Mouse (Mus musculus): ENCODE results near the gene Stk10. TPM values are rescaled to one million over a fixed set of nuclear protein-coding genes. Genes with fewer than 3 reads are reported as not detected.

Stk10 gene
- total and polyA plus RNA-seq, 3 experiments = 8.4 to 10.1 (median 9.2) TPM

GRCm38 (mm10) chr11:32591921-32592850 is 59.1 kb downstream of the Stk10 start:
- H3K4me3 ChIP-seq = no peak overlapping the region
- intact Hi-C loops (cut with DNase I) = no loop called here
- no peaks in the 10 kb centered on the region for H3K79me2 ChIP-seq (replicated peaks; ENCODE audit: control insufficient read depth, insufficient read depth, low read length)
- DNase-seq = no peak
- TF ChIP-seq EP300 (IDR thresholded peaks at IDR 0.05; ENCODE audit: insufficient read depth, low read depth, low read length) (no peak), CTCF (IDR thresholded peaks at IDR 0.05) (peak; percentile 57), POLR2A (IDR thresholded peaks at IDR 0.05; ENCODE audit: insufficient read depth, low read depth, low read length) (no peak)
- H3K27ac ChIP-seq = no peak overlapping the region
- H3K27me3 ChIP-seq (ENCODE audit: control insufficient read depth, insufficient read depth, low read length) = no peaks in the 10 kb centered on the region
- no peak overlapping the region for H3K9ac ChIP-seq (ENCODE audit: low read depth, low read length)
- 82% methylated on average over 12 of the region's 12 CpGs for WGBS
- H3K36me3 ChIP-seq (ENCODE audit: control insufficient read depth, insufficient read depth, low read length) = no peaks in the 10 kb centered on the region
- no peaks in the 10 kb centered on the region for H3K4me1 ChIP-seq (ENCODE audit: control insufficient read depth, insufficient read depth, low read length)

DNA sequence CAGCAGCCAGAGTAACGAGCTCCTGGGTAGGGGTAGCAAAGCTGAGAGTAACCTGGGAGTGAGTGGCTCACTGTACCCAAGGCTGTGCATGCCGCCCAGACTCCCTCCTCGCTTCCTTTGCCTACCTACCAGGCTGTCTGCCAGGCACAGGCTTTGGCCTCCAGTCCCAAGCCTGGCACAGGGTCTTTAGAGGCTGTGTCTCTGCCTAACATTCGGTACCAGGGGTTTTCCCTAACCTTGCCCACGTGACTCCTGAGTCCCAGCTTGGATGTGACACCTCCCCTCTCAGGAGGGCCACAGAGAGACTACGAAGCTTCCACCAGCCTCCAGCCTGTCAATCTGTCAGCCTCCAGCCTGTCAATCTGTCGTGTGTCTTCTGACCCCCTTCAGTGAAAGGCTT is 60.0 kb downstream of the Stk10 start:
- intact Hi-C loops (cut with DNase I) = no loop called here
- no peak overlapping the region for H3K9ac ChIP-seq (ENCODE audit: low read depth, low read length)
- 82% methylated on average over 7 of the region's 7 CpGs for WGBS

GRCm38 (mm10) chr11:32594122-32594521 is 61.0 kb downstream of the Stk10 start:
- no peak for DNase-seq
- 95% methylated on average over 4 of the region's 4 CpGs for WGBS
- H3K4me1 ChIP-seq (ENCODE audit: control insufficient read depth, insufficient read depth, low read length) = no peaks in the 10 kb centered on the region
- TF ChIP-seq EP300 (IDR thresholded peaks at IDR 0.05; ENCODE audit: insufficient read depth, low read depth, low read length) = no peak
- peak; percentile 43 for TF ChIP-seq CTCF (IDR thresholded peaks at IDR 0.05)
- intact Hi-C loops (cut with DNase I) = no loop called here
- no peaks in the 10 kb centered on the region for H3K36me3 ChIP-seq (ENCODE audit: control insufficient read depth, insufficient read depth, low read length)
- no peak overlapping the region for H3K9ac ChIP-seq (ENCODE audit: low read depth, low read length)
- no peak overlapping the region for H3K4me3 ChIP-seq
- H3K79me2 ChIP-seq (replicated peaks; ENCODE audit: control insufficient read depth, insufficient read depth, low read length) = no peaks in the 10 kb centered on the region
- no peak overlapping the region for H3K27ac ChIP-seq
- no peaks in the 10 kb centered on the region for H3K27me3 ChIP-seq (ENCODE audit: control insufficient read depth, insufficient read depth, low read length)

More for the DNA sequence above, 60.0 kb downstream of the Stk10 start:
- Histone ChIP-seq H3K27me3 (ENCODE audit: control insufficient read depth, insufficient read depth, low read length) (no peaks in the 10 kb centered on the region), H3K4me3 (no peak overlapping the region), H3K4me1 (ENCODE audit: control insufficient read depth, insufficient read depth, low read length) (no peaks in the 10 kb centered on the region), H3K36me3 (ENCODE audit: control insufficient read depth, insufficient read depth, low read length) (no peaks in the 10 kb centered on the region), H3K27ac (no peak overlapping the region), H3K79me2 (replicated peaks; ENCODE audit: control insufficient read depth, insufficient read depth, low read length) (no peaks in the 10 kb centered on the region)
- no peak for DNase-seq
- no peak for TF ChIP-seq CTCF (IDR thresholded peaks at IDR 0.05)
- TF ChIP-seq POLR2A (IDR thresholded peaks at IDR 0.05; ENCODE audit: insufficient read depth, low read depth, low read length) = no peak
- TF ChIP-seq EP300 (IDR thresholded peaks at IDR 0.05; ENCODE audit: insufficient read depth, low read depth, low read length) = no peak

DNA sequence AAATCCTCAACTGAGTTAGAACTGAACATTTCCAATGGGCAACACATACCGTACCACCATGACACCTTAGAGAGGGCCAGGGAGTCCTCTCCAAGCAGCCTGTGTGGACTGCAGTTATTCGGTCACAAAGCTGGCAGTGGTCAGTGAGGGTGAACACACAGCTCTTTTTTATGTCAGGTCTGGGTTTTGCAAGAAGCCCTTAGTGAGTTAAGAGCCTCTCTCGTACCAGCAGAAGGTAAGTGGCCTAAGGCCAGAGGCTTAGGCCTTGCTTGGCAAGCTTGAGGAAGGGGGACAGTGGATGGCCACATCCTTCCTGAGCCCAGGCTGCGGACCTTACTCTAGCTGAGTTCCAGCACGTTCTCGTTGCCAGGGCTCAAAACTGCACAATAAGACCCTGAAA is 67.3 kb downstream of the Stk10 start:
- Histone ChIP-seq H3K9ac (ENCODE audit: low read depth, low read length) (no peak overlapping the region), H3K36me3 (ENCODE audit: control insufficient read depth, insufficient read depth, low read length) (no peaks in the 10 kb centered on the region), H3K4me1 (ENCODE audit: control insufficient read depth, insufficient read depth, low read length) (peaks cover 10% of the 10 kb centered on the region), H3K79me2 (replicated peaks; ENCODE audit: control insufficient read depth, insufficient read depth, low read length) (no peaks in the 10 kb centered on the region), H3K27ac (no peak overlapping the region), H3K27me3 (ENCODE audit: control insufficient read depth, insufficient read depth, low read length) (no peaks in the 10 kb centered on the region), H3K4me3 (no peak overlapping the region)
- WGBS = 89% methylated on average over 6 of the region's 6 CpGs
- intact Hi-C loops (cut with DNase I) = no loop called here
- no peak for DNase-seq
- TF ChIP-seq CTCF (IDR thresholded peaks at IDR 0.05) (no peak), POLR2A (IDR thresholded peaks at IDR 0.05; ENCODE audit: insufficient read depth, low read depth, low read length) (no peak), EP300 (IDR thresholded peaks at IDR 0.05; ENCODE audit: insufficient read depth, low read depth, low read length) (no peak)

- H3K4me1 ChIP-seq (ENCODE audit: control insufficient read depth, insufficient read depth, low read length) = peaks cover 14% of the 10 kb centered on the region
- H3K27ac ChIP-seq = peak overlapping the region; percentile 62
- TF ChIP-seq POLR2A (IDR thresholded peaks at IDR 0.05; ENCODE audit: insufficient read depth, low read depth, low read length) (peak; percentile 38; the same call in 1 of the 2 replicates), CTCF (IDR thresholded peaks at IDR 0.05) (no peak), EP300 (IDR thresholded peaks at IDR 0.05; ENCODE audit: insufficient read depth, low read depth, low read length) (no peak)
- H3K36me3 ChIP-seq (ENCODE audit: control insufficient read depth, insufficient read depth, low read length) = no peaks in the 10 kb centered on the region
- peak; percentile 44 to 54 for DNase-seq
- no peak overlapping the region for H3K4me3 ChIP-seq
- 0 out of 2 replicates have a peak overlapping the region, but pooled peaks have one; percentile 15 for H3K9ac ChIP-seq (ENCODE audit: low read depth, low read length)
- WGBS = 46% methylated on average over 12 of the region's 12 CpGs
- H3K79me2 ChIP-seq (replicated peaks; ENCODE audit: control insufficient read depth, insufficient read depth, low read length) = no peaks in the 10 kb centered on the region
- no peaks in the 10 kb centered on the region for H3K27me3 ChIP-seq (ENCODE audit: control insufficient read depth, insufficient read depth, low read length)
- intact Hi-C loops (cut with DNase I) = no loop called here
These were observed 68.6 kb downstream of the Stk10 start for GRCm38 (mm10) chr11:32601528-32602323.

Measured in heart, adult 2 months (tissue).